Mouse (Mus musculus): ENCODE measurements around the gene Sik1.

The Sik1 gene

DNA sequence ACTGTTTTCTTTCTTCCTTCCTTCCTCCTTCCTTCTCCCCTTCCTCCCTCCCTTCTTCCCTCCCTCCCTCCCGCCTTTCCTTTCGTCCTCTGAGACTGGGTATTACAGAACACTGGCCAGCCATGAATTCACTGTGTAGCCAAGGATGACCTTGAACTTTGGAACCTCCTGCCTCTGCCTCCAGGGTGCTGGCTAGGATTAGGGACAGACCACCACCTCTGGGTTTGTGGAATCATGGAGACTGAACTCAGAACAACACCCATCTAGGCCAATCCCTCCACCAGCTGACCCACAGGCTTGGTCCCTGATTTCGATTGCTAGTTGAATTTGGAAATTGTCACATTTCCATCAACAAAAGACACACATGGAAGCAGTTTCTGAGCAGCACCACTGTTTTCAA, 49.1 kb downstream of the Sik1 start:
- no peak for DNase-seq (ENCODE audit: low read depth, low spot score)

- no peak for DNase-seq (ENCODE audit: low read depth, low spot score)
These were observed 49.6 kb downstream of the Sik1 start for GRCm38 (mm10) chr17:31806025-31806424.

GRCm38 (mm10) chr17:31805585-31805984, 50.0 kb downstream of the Sik1 start:
- DNase-seq (ENCODE audit: low read depth, low spot score), result no peak

DNA sequence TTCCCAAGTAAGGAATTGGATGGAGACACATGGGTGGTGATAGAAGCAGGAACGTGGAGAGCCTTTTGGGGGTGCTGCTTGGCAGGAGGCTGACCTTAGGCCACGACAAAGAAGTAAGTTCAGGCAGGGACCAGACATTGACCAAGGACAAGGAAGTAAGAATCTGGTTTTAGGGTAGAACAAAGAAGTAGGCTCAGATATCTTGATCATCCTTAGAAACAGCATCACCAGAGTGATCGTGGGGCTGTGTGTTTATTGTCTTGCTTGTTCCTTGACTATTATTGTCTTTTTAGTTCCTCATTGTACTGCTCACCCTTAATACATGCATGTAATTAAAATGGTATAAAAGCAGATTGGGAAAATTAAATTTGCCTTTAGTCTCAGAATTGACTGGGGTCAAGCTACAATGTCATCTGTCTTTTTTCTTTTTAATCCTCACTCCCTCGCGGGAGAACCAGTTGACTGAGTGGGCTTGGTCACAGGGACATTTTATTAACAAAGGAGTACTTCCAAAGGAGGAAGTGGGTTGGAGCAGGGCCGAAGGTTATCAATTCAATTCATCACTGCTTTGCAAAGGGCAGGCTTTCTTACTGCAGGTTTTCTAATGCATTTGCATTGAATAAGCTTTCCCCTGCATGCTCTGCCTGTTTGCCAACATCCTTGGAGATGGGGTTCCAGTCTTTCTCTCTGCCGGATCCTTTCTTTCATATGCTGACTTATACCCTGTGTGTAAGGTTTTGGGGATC, 53.2 kb downstream of the Sik1 start:
- no peak for DNase-seq (ENCODE audit: low read depth, low spot score)

GRCm38 (mm10) chr17:31800852-31801363, 54.7 kb downstream of the Sik1 start:
- no peak for DNase-seq (ENCODE audit: low read depth, low spot score)

GRCm38 (mm10) chr17:31795893-31796292, 59.7 kb downstream of the Sik1 start:
- no peak for DNase-seq (ENCODE audit: low read depth, low spot score)
